Comparison of ENCODE assay signal across 27 mouse cellular contexts in genomic region chr3:100610916-100611315, GRCm38 (mm10).
"Had no signal": no experiment of that assay in that cellular context is flagged by ENCODE, and none has a peak within 500 bp of the region (broad histone marks: within the 10 kb centered on the region; RNA-seq: fewer than 3 reads in every experiment).

No protein-coding gene starts in this region.

- H3K36me3 ChIP-seq: hindbrain, embryonic 12.5 days; intestine, embryonic 15.5 days; liver, embryonic 13.5 days; liver, embryonic 15.5 days had no signal

- H3K4me3 ChIP-seq: gastrocnemius, adult 2 months; heart, embryonic 10.5 days; heart, embryonic 12.5 days; hindbrain, embryonic 10.5 days; hindbrain, embryonic 12.5 days; intestine, embryonic 15.5 days; left cerebral cortex, adult 2 months; limb, embryonic 10.5 days; limb, embryonic 12.5 days; liver, embryonic 13.5 days; liver, embryonic 15.5 days had no signal

- H3K27me3 ChIP-seq: heart, embryonic 12.5 days; hindbrain, embryonic 12.5 days; intestine, embryonic 15.5 days; limb, embryonic 12.5 days; liver, embryonic 13.5 days; liver, embryonic 15.5 days had no signal

- H3K4me1 ChIP-seq: heart, embryonic 10.5 days; hindbrain, embryonic 10.5 days; hindbrain, embryonic 12.5 days; intestine, embryonic 15.5 days; liver, embryonic 13.5 days; liver, embryonic 15.5 days had no signal

- DNase-seq: gastrocnemius, adult 2 months; gastrocnemius, postnatal 10 days; gastrocnemius, postnatal 25 days; heart, adult 18-20 months; heart, postnatal 10 days; heart, postnatal 4 days; kidney, adult 18-20 months; kidney, adult 8-10 months; kidney, postnatal 10 days; kidney, postnatal 25 days; kidney, postnatal 4 days; liver; liver, embryonic 13.5 days; liver, postnatal 0 days had no signal

- H3K9me3 ChIP-seq: heart, embryonic 10.5 days; heart, embryonic 12.5 days; hindbrain, embryonic 10.5 days; hindbrain, embryonic 12.5 days; intestine, embryonic 15.5 days; limb, embryonic 10.5 days; limb, embryonic 12.5 days; liver, embryonic 13.5 days; liver, embryonic 15.5 days had no signal

- ATAC-seq: hindbrain, embryonic 16.5 days; inflammation-experienced regulatory T-cells, adult 6 months; intestine, embryonic 15.5 days; intestine, postnatal 0 days; liver, postnatal 0 days had no signal

- H3K27ac ChIP-seq: gastrocnemius, adult 2 months; heart, embryonic 10.5 days; hindbrain, embryonic 10.5 days; hindbrain, embryonic 12.5 days; hindbrain, embryonic 14.5 days; intestine, embryonic 15.5 days; left cerebral cortex, adult 2 months; limb, embryonic 10.5 days; limb, embryonic 12.5 days; liver, embryonic 13.5 days; liver, embryonic 15.5 days had no signal

- H3K4me2 ChIP-seq: heart, embryonic 12.5 days; hindbrain, embryonic 12.5 days; hindbrain, embryonic 14.5 days; intestine, embryonic 15.5 days; limb, embryonic 12.5 days; liver, embryonic 13.5 days; liver, embryonic 15.5 days had no signal

- H3K9ac ChIP-seq: heart, embryonic 12.5 days; hindbrain, embryonic 12.5 days; hindbrain, embryonic 14.5 days; intestine, embryonic 15.5 days; limb, embryonic 12.5 days; liver, embryonic 13.5 days; liver, embryonic 15.5 days; liver, postnatal 0 days had no signal
